Mouse (Mus musculus): Measurements from ENCODE around the gene Klf2.
A peak's percentile ranks its signal among the peaks of the same experiment; 100 is the strongest.

Klf2 gene

GRCm38 (mm10) chr8:72305210-72305905, 13.5 kb upstream of the Klf2 start, which contains the start of gene Gm10282:
Gene Gm10282 (minus strand): TSS chr8:72305260.
- no peak for DNase-seq (ENCODE audit: low read depth)

GRCm38 (mm10) chr8:72306913-72307312, 11.9 kb upstream of the Klf2 start:
- DNase-seq (ENCODE audit: low read depth): no peak

GRCm38 (mm10) chr8:72308276-72308675, 10.6 kb upstream of the Klf2 start:
- DNase-seq (ENCODE audit: low read depth): no peak

GRCm38 (mm10) chr8:72310849-72311506, 7.9 kb upstream of the Klf2 start:
- peak; percentile 62 for DNase-seq (ENCODE audit: low read depth)

GRCm38 (mm10) chr8:72312926-72313518, 5.8 kb upstream of the Klf2 start:
- DNase-seq (ENCODE audit: low read depth): peak; percentile 51

GRCm38 (mm10) chr8:72316053-72316695, 2.7 kb upstream of the Klf2 start:
- DNase-seq (ENCODE audit: low read depth): no peak

- DNase-seq (ENCODE audit: low read depth): peak; percentile 72
Observed at GRCm38 (mm10) chr8:72317741-72318301, 1.0 kb upstream of the Klf2 start.

GRCm38 (mm10) chr8:72319397-72319796, 564 bp downstream of the Klf2 start:
- DNase-seq (ENCODE audit: low read depth): no peak

- no peak for DNase-seq (ENCODE audit: low read depth)
Observed at GRCm38 (mm10) chr8:72319921-72320802, 1.3 kb downstream of the Klf2 start.

GRCm38 (mm10) chr8:72320803-72321583, 2.2 kb downstream of the Klf2 start:
- no peak for DNase-seq (ENCODE audit: low read depth)

- no peak for DNase-seq (ENCODE audit: low read depth)
Observed at GRCm38 (mm10) chr8:72321635-72322441, 3.0 kb downstream of the Klf2 start.

- DNase-seq (ENCODE audit: low read depth): peak; percentile 93
Observed at GRCm38 (mm10) chr8:72322471-72322889, 3.6 kb downstream of the Klf2 start.

GRCm38 (mm10) chr8:72323131-72323725, 4.4 kb downstream of the Klf2 start:
- no peak for DNase-seq (ENCODE audit: low read depth)

- DNase-seq (ENCODE audit: low read depth): no peak
Observed at GRCm38 (mm10) chr8:72324036-72324706, 5.3 kb downstream of the Klf2 start.

- no peak for DNase-seq (ENCODE audit: low read depth)
Observed at GRCm38 (mm10) chr8:72324708-72325107, 5.9 kb downstream of the Klf2 start.

- DNase-seq (ENCODE audit: low read depth): no peak
Observed at GRCm38 (mm10) chr8:72329116-72329515, 10.3 kb downstream of the Klf2 start.

GRCm38 (mm10) chr8:72330806-72331516, 12.1 kb downstream of the Klf2 start:
- peak; percentile 89 for DNase-seq (ENCODE audit: low read depth)

GRCm38 (mm10) chr8:72331631-72332030, 12.8 kb downstream of the Klf2 start:
- DNase-seq (ENCODE audit: low read depth): no peak
